Mouse (Mus musculus): ENCODE measurements at regions not wholly inside any gene's neighbourhood (a gene's known extent, or its start where the extent isn't known, plus 50 kb on each side); places are given as distances from the start of the nearest gene placed in this dataset.
A peak's percentile ranks its signal among the peaks of the same experiment; 100 is the strongest.

DNA sequence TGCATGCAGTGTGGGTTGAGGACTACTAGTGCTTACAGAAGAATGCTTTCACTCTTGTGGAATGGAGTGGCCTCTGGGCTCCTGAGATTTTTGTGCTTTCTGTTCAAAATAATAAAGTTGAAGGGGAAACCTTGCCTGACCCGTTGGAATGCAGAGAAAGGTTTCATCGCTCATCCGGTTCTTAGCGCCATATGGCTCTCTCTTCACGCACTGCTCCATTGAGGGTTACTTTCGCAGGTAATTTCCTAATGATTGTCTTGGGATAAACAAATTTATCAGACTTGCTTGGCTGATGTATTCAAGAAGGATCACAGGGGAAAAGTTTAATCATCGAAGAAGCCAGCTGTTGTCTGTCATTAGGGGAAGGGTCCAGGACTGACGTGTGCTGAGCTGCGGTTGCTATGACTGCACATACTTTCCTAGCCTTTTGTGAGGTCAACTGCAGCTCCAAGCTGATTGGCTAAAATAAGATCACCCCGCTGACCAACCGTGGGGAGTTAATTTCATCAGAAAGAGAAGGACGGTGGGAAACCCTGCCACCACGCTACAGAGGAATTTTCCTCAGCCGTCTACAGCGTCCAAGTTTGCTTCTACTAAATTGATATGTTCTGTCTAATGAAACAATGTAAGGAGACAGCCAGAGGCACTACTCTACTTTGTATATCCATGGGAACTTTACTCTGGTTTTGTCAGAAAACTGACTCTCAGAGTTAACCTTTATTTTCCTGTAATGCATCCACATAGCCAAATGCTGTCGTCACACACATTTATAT is 210.9 kb downstream of the Sox2 start:
- no peak for DNase-seq (ENCODE audit: low spot score in 2 of 2)

DNA sequence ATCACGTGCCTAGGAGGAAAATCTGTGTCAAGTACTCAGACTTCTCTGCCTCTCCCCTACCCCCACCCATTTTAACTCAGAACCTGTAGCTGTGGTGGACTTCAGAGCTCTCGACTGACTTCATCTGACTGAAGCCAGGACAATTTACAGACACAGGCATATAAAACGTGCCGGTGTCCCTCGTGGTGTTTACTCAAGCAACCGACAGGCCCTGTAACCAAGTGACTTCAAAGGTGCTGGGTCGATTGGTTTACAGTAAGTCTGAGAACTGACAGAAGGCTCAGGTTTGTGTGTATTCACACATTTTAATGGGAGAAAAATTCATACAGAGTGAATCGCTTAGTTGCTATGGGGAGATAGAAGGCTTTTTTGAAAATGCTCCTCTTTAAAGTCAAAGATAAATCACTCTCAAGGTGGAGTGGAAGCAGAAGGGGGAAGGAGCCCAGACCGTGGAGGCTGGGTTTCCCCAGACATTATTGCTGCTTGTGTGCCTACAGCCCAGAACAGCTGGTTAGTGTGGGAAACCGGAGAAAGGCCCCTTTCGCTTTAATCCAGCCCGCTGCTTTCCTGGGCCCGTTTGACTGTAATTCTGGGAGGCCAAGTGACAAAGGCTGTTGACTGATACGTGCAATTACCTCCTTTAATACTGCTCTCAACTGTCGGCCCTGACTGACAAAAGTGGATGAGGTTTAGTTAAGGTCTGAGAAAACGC is 218.6 kb downstream of the Sox2 start:
- no peak for DNase-seq (ENCODE audit: low spot score in 2 of 2)

DNA sequence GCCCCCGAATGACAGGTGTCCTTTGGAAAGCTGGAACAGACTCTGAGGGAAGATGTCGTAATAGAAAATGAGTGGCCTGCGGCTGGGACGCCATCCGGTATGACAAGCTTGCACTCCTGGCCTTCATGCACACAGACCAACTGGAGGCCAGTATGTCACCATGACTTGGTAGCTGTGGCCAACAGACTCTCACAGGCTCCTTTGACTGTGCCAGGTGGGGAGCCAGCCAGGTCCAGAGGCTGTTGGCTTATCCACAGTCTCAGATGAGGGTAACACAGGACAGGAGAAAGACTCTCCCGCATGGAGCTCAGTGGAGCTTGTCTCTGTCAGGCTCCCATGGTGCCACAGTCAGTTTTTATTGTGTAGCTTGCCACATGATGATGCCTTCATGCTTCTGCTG is 219.7 kb downstream of the Sox2 start:
- no peak for DNase-seq (ENCODE audit: low spot score in 2 of 2)

DNA sequence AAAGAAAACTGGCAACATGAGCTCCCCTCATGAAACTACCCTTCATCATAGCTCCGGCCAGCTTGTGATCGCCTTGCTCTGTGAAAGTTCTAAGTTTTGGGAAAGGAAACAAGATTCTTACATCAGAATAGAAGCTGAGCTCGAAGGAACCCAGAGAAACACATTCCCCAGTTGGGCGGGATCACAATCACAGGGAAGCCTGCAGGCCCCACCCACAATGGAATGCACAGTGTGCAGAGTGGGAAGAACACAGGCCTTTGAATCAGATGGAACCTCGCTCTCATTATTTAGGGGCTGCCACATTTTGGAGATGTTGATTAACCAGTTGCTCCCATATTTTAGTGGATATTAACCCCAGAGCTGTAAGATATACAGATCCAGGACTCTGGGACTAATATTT is 234.9 kb downstream of the Sox2 start:
- no peak for DNase-seq (ENCODE audit: low spot score in 2 of 2)

DNA sequence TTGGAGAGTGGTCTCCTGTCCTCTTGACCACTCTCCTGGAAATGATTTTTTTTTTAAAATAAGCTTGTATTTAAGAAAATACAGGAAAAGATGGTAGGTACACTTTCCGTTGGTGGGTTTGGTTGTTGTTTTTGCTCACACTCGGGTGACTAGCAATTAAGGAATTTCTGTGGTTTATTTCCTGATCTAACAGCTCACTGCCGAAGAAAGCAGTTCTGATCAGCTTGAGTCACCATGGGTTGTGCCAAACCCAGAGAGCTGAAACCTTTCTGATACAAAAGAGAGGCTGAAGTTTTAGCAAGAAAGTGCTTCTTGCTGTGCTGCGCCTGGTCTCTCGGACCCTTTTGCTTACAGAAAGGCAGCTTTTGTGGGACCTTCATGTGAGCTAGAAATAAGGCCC is 243.2 kb downstream of the Sox2 start:
- no peak for DNase-seq (ENCODE audit: low spot score in 2 of 2)

DNA sequence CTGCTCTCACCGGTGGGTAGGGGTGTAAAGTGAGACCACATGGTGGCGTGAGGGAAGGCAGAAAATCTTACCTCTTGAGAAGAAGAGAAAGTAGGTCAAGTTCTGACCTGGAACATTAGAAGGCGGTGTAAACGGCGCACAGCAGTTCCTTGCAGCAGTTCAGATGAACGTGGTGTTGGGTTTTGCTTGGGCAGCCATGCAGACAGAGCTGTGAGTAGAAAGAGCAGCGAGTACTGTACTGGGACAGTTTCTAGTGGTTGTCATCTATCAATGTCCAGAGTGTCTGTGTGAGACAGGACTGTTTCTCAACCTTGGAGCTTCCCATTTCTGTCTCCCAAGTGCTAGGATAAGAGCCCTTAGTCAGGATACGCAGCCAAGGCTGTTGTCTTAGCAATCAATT is 252.9 kb downstream of the Sox2 start:
- DNase-seq (ENCODE audit: low spot score in 2 of 2), result no peak

DNA sequence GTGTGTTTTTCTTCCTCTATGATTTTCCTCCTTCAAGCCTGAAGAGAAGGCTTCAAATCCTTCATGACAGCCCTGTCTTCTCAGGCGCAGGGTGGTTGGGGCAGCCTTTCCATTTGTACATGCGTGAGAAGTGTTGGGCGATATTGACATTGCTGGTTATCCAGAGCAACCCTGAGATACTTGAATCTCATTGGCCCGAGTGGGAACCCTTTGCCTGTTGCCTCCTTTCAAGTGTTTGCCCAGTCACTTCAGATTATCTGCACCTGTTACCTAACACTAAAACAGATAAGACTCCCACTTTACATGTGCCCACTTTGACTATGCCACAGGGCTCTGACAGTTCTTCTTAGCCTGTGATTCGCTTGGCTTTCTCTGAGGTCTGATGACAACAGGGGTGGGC is 258.3 kb downstream of the Sox2 start:
- no peak for DNase-seq (ENCODE audit: low spot score in 2 of 2)

DNA sequence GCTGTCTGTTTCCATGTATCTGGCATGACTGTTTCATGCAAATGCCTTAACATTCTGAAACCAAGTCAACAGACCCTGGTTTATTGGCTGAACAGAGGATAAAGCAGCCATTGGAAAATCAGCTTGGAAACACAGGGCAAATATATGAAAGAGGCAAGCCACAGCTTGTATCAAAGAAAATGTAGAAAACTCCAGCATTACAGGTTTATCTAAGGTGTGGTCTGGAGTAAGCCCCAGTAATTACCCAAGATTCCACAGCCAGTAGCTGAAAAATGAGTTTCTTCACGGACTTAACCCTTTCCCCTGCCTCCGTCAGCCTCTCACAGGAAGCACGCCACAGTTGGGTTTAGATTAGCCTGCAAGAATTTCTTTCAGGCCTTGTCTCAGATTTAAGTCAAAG is 259.1 kb downstream of the Sox2 start:
- DNase-seq (ENCODE audit: low spot score in 2 of 2), result no peak

DNA sequence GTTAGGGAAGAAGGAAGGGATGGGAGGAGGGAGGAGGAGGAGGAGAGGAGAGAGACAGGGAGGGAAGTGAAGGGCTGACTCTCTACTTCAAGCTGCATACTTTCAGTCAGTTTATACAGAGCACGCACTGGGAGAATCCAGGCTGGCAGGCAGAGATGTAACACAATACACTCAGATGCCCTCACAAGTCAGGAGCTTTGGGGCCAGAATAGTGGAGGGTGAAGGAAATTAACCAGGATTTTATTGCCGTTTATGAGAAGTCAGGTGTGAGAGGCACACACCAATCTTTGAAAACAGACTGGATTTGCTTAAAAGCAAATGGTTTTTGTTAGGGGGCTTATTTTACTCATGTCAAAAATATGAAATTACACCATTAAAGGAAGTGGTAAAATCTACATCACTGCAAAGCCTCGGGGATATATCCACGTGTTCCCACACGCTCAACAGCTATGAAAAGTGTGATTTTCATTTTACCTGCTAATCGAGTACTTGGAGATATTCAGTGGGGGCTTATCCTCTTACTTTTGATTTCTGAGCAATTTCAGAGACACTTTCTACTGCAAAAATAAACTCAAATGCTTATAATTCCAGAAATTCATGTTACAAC is 268.2 kb downstream of the Sox2 start:
- DNase-seq (ENCODE audit: low spot score in 2 of 2), result no peak

DNA sequence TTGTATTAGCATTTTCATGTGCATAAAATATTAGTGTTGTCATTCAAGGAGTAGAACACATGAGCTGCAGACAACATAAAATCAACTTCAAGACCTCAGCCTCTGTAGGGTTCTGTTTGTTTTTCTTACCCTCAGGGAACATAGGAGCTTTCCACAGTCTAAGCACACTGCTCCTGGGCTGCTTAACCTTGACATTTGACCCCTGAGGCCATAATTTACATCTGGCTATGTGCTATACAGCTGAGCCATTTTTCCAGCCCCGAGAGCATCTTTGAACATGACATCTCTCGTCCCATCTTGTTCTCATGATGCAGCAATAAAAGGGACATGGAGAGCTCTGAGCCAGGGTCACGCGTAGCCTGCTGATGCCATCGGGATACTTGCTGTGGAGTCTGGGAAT is 270.3 kb downstream of the Sox2 start:
- DNase-seq (ENCODE audit: low spot score in 2 of 2), result no peak

DNA sequence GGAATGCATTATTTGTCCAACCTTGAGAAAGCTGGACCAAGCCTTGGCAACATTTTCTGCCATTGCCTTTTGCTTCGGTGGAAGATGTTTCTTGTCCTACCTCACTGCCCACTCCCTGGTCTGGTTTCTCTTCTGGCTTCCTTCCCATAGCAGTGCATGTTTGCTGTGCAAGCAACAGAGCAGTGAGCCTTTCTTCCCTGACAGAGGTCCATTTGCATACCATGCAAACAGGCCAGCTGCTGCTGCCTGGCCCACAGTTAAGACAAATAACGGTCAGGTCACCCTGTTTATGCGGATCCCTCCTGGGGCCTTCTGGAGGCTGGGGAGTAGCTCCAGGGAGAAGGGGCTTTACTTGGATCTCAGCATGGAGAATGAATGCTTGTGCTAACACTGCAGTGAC is 299.7 kb downstream of the Sox2 start:
- DNase-seq (ENCODE audit: low spot score in 2 of 2), result no peak

DNA sequence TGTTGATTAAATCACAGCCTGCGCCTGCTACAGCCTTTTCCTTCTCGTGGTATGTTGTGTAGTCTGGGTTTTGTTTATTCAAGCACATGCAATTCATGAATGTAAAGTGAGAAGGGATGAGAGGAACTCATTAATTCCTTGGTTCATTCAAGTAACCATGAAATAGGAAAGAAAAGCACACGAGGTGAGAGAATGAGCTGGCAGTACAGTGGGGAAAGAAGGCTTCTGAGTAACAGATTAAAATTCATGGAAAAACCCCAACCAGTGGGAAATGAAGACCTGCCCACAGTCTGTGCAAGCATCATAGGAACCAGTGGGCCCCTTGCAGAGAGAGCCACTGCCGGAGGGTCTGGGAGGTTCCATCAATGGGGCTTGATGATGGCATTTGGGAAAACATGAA is 306.0 kb downstream of the Sox2 start:
- no peak for DNase-seq (ENCODE audit: low spot score in 2 of 2)

DNA sequence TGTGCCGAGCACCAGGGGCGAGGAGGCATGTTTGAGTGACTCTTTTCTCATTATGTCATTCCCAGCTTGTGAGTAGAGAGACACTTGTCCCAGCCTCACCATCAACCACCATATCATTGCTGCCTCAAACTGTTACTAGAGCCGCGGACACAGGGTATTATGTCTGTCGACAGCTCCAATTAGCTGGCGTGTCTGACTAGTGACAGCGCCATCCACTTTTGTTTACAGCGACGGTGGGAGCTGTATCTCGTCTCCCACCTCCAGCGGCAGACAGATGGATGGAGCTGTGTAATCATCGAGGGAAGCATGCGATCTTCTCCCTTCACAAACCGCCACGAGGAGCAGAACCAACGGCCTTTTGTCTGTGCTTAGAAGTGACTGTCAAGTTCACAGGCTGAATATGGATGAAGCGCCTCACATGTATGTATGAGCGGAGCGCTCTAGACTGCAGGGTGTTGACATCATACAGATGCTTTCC is 308.9 kb downstream of the Sox2 start:
- DNase-seq (ENCODE audit: low spot score in 2 of 2), result no peak

DNA sequence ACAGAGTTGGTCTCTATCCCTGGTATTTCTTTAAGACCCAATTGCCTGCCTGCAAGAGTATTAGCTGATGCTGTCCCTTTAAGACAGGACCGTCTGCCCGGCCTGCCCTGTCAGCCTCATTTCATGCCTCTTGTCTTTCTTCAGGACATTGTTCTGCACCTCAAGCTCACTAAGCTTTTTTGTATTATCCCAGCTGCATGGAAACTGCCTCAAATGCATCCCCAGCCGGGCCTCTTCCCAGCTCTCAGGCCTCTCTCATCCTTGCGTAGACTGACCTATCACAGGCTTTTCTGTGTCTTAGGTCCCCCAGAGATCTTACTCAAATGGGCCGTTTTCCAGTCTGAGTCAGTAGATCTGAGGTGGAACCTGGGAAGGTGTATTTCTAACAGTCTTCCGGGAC is 316.2 kb downstream of the Sox2 start:
- no peak for DNase-seq (ENCODE audit: low spot score in 2 of 2)

DNA sequence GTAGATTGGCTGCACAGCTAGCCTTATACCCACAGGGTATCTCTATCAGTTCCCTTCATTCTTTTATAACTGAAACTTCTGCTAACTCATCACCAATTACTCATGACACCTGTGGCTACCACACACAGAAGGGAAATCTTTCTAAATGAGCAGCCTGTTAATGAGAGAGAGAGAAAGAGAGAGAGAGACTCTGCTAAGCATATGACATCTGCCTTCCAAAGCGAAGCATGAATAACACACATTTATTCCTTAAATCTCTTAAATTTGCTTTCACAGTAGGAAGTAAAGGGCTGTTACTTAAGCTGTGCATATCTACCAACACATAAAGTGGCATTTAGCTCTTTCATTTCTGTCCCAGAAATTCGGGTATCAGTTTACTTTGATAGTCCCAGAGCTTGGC is 317.7 kb downstream of the Sox2 start:
- DNase-seq (ENCODE audit: low spot score in 2 of 2), result peak in 1 of 2 experiments; percentile 14

DNA sequence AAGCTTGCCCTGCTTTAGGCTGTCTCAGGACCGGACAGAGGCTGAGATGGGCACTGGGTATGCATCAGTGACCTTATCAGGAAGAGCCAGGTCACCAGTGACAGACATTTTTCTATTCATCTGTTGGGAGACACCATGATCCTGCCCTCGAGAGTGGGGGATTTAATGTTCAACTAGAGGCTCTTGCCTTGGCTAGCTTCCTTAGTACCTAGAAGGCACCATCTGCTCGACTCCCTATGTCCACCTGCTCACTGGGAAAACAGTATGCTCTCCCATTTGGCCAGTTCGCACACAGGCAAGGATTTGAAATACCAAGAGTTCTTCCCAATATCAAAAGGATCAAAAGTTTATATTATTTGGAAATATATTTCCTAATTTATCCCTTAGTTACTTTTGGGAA is 321.3 kb downstream of the Sox2 start:
- peak in 1 of 2 experiments; percentile 8 for DNase-seq (ENCODE audit: low spot score in 2 of 2)

DNA sequence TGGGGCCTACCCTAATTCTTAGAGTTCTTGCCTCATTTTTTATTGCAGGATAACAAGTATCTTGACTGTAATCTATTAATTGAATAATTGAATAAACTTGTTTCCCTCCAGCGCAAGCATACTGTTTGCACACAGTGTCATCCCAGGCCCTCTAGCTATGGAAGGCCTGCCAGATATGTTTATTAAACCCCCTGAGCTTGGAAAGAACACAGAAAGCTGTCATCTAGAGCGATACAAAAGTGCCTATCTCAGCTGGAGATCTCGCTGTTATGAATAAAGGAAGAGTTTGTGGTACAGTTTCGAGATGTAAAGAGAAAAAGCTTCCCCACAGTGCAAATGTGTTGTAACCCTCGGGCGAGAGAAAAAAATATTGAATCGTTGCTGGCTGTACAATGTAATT is 324.2 kb downstream of the Sox2 start:
- DNase-seq (ENCODE audit: low spot score in 2 of 2), result no peak

Small RNAs in the stretch of these regions (microRNA-seq; reads per million reads assigned to microRNA genes)
- gene Mir6378, result 0 reads per million in 2 experiments

All from layer of hippocampus, adult 18-20 months (tissue).